Mouse (Mus musculus) ES-E14 (cell line): ENCODE data around the gene Klhl22. TPM values are rescaled to one million over a fixed set of nuclear protein-coding genes. Genes with fewer than 3 reads are reported as not detected.

ENCODE experiments used
- DNase-seq: peaks from one replicate; pipeline ENCODE4 v3.0.0-alpha.2; 2013; ENCODE audit warnings: low read depth, low spot score
- H3K27ac ChIP-seq: 2 replicates; pipeline ENCODE4 v1.5.1; 2012; ENCODE audit warnings: low read depth, mild to moderate bottlenecking, low read length, moderate library complexity, mixed read lengths; ENCODE audit not compliant: poor library complexity, insufficient read depth, severe bottlenecking
- H3K36me3 ChIP-seq: 2 replicates; pipeline ENCODE4 v1.6.1; 2012; ENCODE audit warnings: mild to moderate bottlenecking, low read length, moderate library complexity, mixed read lengths; ENCODE audit not compliant: control insufficient read depth, poor library complexity, insufficient read depth, severe bottlenecking
- H3K4me1 ChIP-seq, 2 experiments: fragments of 150-350 bp in 1 of 2; sonication (generic) in 1 of 2; 2 replicates each; pipeline ENCODE4 v1.6.1; 2012; ENCODE audit warnings: low read length in 2 of 2, mild to moderate bottlenecking in 1 of 2, mixed read lengths in 1 of 2; ENCODE audit not compliant: control insufficient read depth in 2 of 2, insufficient read depth in 2 of 2, poor library complexity in 1 of 2
- H3K4me3 ChIP-seq, 2 experiments: fragments of 150-350 bp in 1 of 2; sonication (generic) in 1 of 2; 2 replicates each; pipeline ENCODE4 v1.5.1; 2012; ENCODE audit warnings: low read length in 2 of 2, low read depth in 1 of 2, mild to moderate bottlenecking in 1 of 2, mixed read lengths in 1 of 2; ENCODE audit not compliant: insufficient read depth in 1 of 2, poor library complexity in 1 of 2, severe bottlenecking in 1 of 2
- H3K9ac ChIP-seq: 2 replicates; pipeline ENCODE4 v1.6.1; 2012; ENCODE audit warnings: low read depth, mild to moderate bottlenecking, low read length, mixed read lengths; ENCODE audit not compliant: poor library complexity, insufficient read depth, severe bottlenecking
- H3K9me3 ChIP-seq: fragments of 150-350 bp; sonication (generic); 2 replicates; pipeline ENCODE4 v1.6.1; 2012; ENCODE audit warnings: low read depth, mild to moderate bottlenecking, low read length; ENCODE audit not compliant: control insufficient read depth, insufficient read depth
- CHD2 ChIP-seq: IDR thresholded peaks from 2 replicates; pipeline ENCODE4 v1.6.1; 2014; ENCODE audit warnings: mild to moderate bottlenecking, low read depth, low read length, inconsistent platforms
- HCFC1 ChIP-seq: IDR thresholded peaks from 2 replicates; pipeline ENCODE4 v1.6.1; 2012; ENCODE audit warnings: low read length, inconsistent platforms, borderline replicate concordance; ENCODE audit not compliant: insufficient read depth
- MAFK ChIP-seq: IDR thresholded peaks from 2 replicates; pipeline ENCODE4 v1.6.1; 2014; ENCODE audit warnings: mild to moderate bottlenecking, low read depth, low read length, inconsistent platforms; ENCODE audit not compliant: insufficient read depth
- ZC3H11A ChIP-seq: IDR thresholded peaks from 2 replicates; pipeline ENCODE4 v1.6.1; 2012; ENCODE audit warnings: low read depth, mild to moderate bottlenecking, inconsistent platforms, low read length, borderline replicate concordance
- ZNF384 ChIP-seq: IDR thresholded peaks from 2 replicates; pipeline ENCODE4 v1.6.1; 2012; ENCODE audit warnings: low read depth, low read length, inconsistent platforms
- in situ Hi-C, 2 experiments: fragments of 600-800 bp; cut with MboI; formaldehyde crosslinking; loops; one replicate each; pipeline ENCODE4 v1.15.1; 2025; ENCODE audit warnings: low sequenced_read_pairs in 2 of 2, inconsistent platforms in 1 of 2; ENCODE audit not compliant: unreplicated experiment in 2 of 2
- total RNA-seq: library from RNA; depleted of rRNA; stranded (reverse); fragments of 300-350 nt; gene quantifications from 2 replicates; pipeline ENCODE4 v1.2.3, GENCODE M21; 2012

Gene Klhl22
- total RNA-seq, 1 experiment, result 64.7 TPM

DNA sequence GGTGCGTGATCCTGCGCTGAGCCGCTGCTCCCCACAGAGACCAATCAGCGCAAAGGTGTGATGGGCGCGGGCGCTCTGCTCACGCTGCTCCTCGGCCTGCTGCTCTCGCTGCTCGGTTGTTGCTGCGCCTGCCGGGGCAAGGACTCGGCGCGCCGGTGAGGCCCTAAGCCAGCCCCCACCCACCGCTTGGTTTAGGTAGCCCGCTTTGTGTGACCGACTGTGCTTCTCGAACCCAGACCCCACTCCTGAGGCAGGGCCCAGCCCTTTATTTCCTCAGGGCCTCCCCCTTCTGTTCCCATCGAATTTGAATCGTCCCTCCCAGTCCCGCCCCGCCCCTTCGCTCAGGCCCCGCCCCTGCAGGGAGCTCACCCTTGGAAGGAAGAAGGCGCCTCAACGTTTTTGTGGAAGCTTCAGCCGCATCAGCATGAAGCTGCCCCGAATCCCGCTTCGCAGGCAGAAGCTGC is 45.1 kb downstream of the Klhl22 start:
- Histone ChIP-seq H3K9ac (no peak overlapping the region), H3K36me3 (no peaks in the 10 kb centered on the region), H3K4me3 (peak overlapping the region; percentile 55 to 60), H3K4me1 (peaks cover 0 to 9% of the 10 kb centered on the region in 2 experiments; a peak in 1 of 4 replicates), H3K27ac (no peak overlapping the region), H3K9me3 (no peaks in the 10 kb centered on the region)
- no peak for TF ChIP-seq ZC3H11A
- TF ChIP-seq ZNF384, result no peak
- in situ Hi-C loops, result loop anchor here (10.0 to 25.0 kb wide), 2 partner anchors 780 to 808 kb away; partner anchors contain the start of gene Gp1bb (in 1 of the 2)
- peak; percentile 74 for DNase-seq

DNA sequence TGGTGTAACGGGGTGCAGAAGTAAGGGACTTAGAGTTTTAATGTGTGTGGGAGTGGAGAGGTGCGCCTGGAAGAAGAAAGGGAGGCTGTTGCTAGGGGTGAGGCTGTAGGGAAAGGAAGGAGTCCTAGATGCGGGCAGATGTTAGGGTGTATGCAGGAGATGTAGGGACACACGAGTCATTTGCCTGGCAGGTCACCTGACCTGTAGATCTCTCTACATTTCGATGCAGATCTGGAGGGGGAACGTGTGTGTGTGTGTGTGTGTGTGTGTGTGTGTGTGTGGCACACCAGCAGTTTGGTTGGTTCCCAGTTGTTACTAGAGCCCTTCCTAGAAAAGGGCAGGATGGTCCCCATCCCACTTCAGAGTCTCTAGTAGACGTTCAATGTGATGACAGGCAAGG is 45.6 kb downstream of the Klhl22 start:
- Histone ChIP-seq H3K9me3 (no peaks in the 10 kb centered on the region), H3K4me1 (peaks cover 0 to 9% of the 10 kb centered on the region in 2 experiments; a peak in 1 of 4 replicates), H3K9ac (no peak overlapping the region), H3K27ac (no peak overlapping the region), H3K4me3 (peak overlapping the region in 1 of 2 experiments; percentile 60; a peak in 2 of 4 replicates), H3K36me3 (no peaks in the 10 kb centered on the region)
- DNase-seq, result no peak
- in situ Hi-C loops, result loop anchor here (10.0 to 25.0 kb wide), 2 partner anchors 780 to 807 kb away; partner anchors contain the start of gene Gp1bb (in 1 of the 2)
- TF ChIP-seq CHD2, result no peak
- no peak for TF ChIP-seq HCFC1
- TF ChIP-seq ZC3H11A, result no peak
- TF ChIP-seq ZNF384, result no peak

- peak overlapping the region; percentile 69 for H3K4me3 ChIP-seq
- no peaks in the 10 kb centered on the region for H3K36me3 ChIP-seq
- peak overlapping the region; percentile 69 for H3K9ac ChIP-seq
- H3K4me1 ChIP-seq, result peaks cover 0 to 9% of the 10 kb centered on the region in 2 experiments; a peak in 1 of 4 replicates
- no peak for TF ChIP-seq CHD2
- no peak for TF ChIP-seq ZNF384
- no peak for TF ChIP-seq ZC3H11A
- no peak for TF ChIP-seq HCFC1
- TF ChIP-seq MAFK, result no peak
- in situ Hi-C loops, result loop anchor here (10.0 to 25.0 kb wide), 2 partner anchors 778 to 806 kb away; partner anchors contain the start of gene Gp1bb (in 1 of the 2)
- no peaks in the 10 kb centered on the region for H3K9me3 ChIP-seq
- no peak overlapping the region for H3K27ac ChIP-seq
- no peak for DNase-seq
Observed at GRCm38 (mm10) chr16:17806581-17807191, 47.3 kb downstream of the Klhl22 start.

- TF ChIP-seq CHD2, result 0 out of 2 replicates have a peak, but pooled peaks have one; percentile 34
- TF ChIP-seq HCFC1, result no peak
- peak overlapping the region; percentile 69 for H3K4me3 ChIP-seq
- in situ Hi-C loops, result loop anchor here (10.0 to 25.0 kb wide), 2 partner anchors 777 to 805 kb away; partner anchors contain the start of gene Gp1bb (in 1 of the 2)
- H3K27ac ChIP-seq, result no peak overlapping the region
- peak overlapping the region; percentile 69 for H3K9ac ChIP-seq
- DNase-seq, result peak; percentile 91
- H3K9me3 ChIP-seq, result no peaks in the 10 kb centered on the region
- H3K36me3 ChIP-seq, result no peaks in the 10 kb centered on the region
- H3K4me1 ChIP-seq, result peaks cover 0 to 7% of the 10 kb centered on the region in 2 experiments; a peak in 1 of 4 replicates
Observed at GRCm38 (mm10) chr16:17807192-17808009, 48.0 kb downstream of the Klhl22 start.
